Mouse (Mus musculus): ENCODE results near the gene Ccdc107.

DNA sequence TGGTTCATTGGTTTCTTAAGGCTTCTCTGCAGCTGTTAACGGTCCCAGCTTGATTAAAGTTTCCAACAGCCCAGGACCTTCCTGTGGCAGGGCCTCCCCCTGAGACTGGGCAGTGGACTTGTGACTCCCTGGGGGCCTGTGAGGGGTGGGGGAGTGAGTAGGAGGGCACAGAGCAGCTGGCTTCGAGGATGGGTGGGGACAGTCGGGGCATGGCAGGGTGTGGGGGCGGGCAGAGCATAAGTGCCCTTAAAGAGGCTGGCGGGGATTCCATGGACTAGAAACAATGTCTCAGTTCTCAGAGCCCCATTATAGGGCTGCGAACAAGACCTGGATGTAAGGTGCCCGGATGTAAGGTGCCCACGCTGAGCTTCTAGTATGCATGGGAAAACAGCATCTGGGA is 35.6 kb upstream of the Ccdc107 start:
- TF ChIP-seq CTCF (conservative IDR thresholded peaks at IDR 0.05; ENCODE audit: low read length) (no peak), NANOG (IDR thresholded peaks at IDR 0.05; ENCODE audit: borderline replicate concordance, low read length) (no peak), POU5F1 (IDR thresholded peaks at IDR 0.05; ENCODE audit: borderline replicate concordance, low read length) (no peak)
